Mouse (Mus musculus) CH12.LX (cell line): ENCODE measurements around the gene Gcnt2. TPM values are rescaled to one million over a fixed set of nuclear protein-coding genes. Genes with fewer than 3 reads are reported as not detected.

Source experiments
- DNase-seq: peaks from one replicate; pipeline ENCODE4 v3.0.0-alpha.2; 2013; ENCODE audit errors: extremely low read depth
- H3K27ac ChIP-seq: 2 replicates; pipeline ENCODE4 v1.5.1; 2012; ENCODE audit warnings: low read depth, mild to moderate bottlenecking, control low read depth, moderate library complexity; ENCODE audit not compliant: insufficient read depth
- H3K27me3 ChIP-seq: replicated peaks from 2 replicates; pipeline ENCODE3; 2012; ENCODE audit warnings: inconsistent platforms
- H3K36me3 ChIP-seq, 2 experiments: replicated peaks in 1 of 2; 2 replicates each; pipeline versions ENCODE3 to v1.6.1; 2012; ENCODE audit warnings: inconsistent platforms in 1 of 2, low read length in 1 of 2, mild to moderate bottlenecking in 1 of 2, mixed read lengths in 1 of 2, moderate library complexity in 1 of 2; ENCODE audit not compliant: control insufficient read depth in 1 of 2, insufficient read depth in 1 of 2
- H3K4me1 ChIP-seq, 2 experiments: 2 replicates each; pipeline ENCODE4 v1.6.1; 2012; ENCODE audit warnings: inconsistent platforms in 1 of 2, moderate library complexity in 1 of 2; ENCODE audit not compliant: insufficient read depth in 2 of 2, control insufficient read depth in 1 of 2
- H3K4me2 ChIP-seq: 2 replicates; pipeline ENCODE4 v1.6.1; 2012; ENCODE audit warnings: low read depth, mild to moderate bottlenecking, control low read depth; ENCODE audit not compliant: poor library complexity, insufficient read depth, severe bottlenecking
- H3K4me3 ChIP-seq, 3 experiments: fragments of 150-350 bp in 1 of 3; sonication (generic) in 1 of 3; replicated peaks in 1 of 3; 2 replicates each; pipeline versions ENCODE3 to v1.5.1; 2011 to 2012; ENCODE audit warnings: low read depth in 2 of 3, low read length in 2 of 3, mild to moderate bottlenecking in 2 of 3, moderate library complexity in 2 of 3, control low read depth in 1 of 3, improper control_type of control experiment in 1 of 3, inconsistent platforms in 1 of 3, mixed read lengths in 1 of 3; ENCODE audit not compliant: poor library complexity in 1 of 3
- H3K79me2 ChIP-seq: replicated peaks from 2 replicates; pipeline ENCODE4 v1.6.1; 2012; ENCODE audit warnings: mild to moderate bottlenecking, moderate library complexity; ENCODE audit not compliant: control insufficient read depth, poor library complexity, insufficient read depth, severe bottlenecking; ENCODE audit errors: extremely low read depth
- H3K9ac ChIP-seq: 2 replicates; pipeline ENCODE4 v1.6.1; 2012; ENCODE audit warnings: low read depth, mild to moderate bottlenecking, control low read depth, moderate library complexity; ENCODE audit not compliant: insufficient read depth
- H3K9me3 ChIP-seq: replicated peaks from 2 replicates; pipeline ENCODE3; 2012; ENCODE audit warnings: low read length, inconsistent platforms, mixed read lengths
- CTCF ChIP-seq, 2 experiments: IDR thresholded peaks in 1 of 2; conservative IDR thresholded peaks in 1 of 2; 2 replicates each; pipeline ENCODE4 v1.5.1; 2011 to 2012; ENCODE audit warnings: low read depth in 2 of 2, low read length in 2 of 2, improper control_type of control experiment in 1 of 2, inconsistent platforms in 1 of 2, mild to moderate bottlenecking in 1 of 2, moderate library complexity in 1 of 2
- ELF1 ChIP-seq: IDR thresholded peaks from 2 replicates; pipeline ENCODE4 v1.6.1; 2014; ENCODE audit warnings: low read depth, mild to moderate bottlenecking, inconsistent platforms, low read length, improper control_type of control experiment
- GABPA ChIP-seq: IDR thresholded peaks from 2 replicates; pipeline ENCODE4 v1.6.1; 2012; ENCODE audit warnings: low read depth, low read length, improper control_type of control experiment, inconsistent platforms; ENCODE audit not compliant: insufficient replicate concordance
- JUN ChIP-seq: IDR thresholded peaks from 2 replicates; pipeline ENCODE4 v1.6.1; 2011; ENCODE audit warnings: low read depth, mild to moderate bottlenecking, low read length, improper control_type of control experiment, moderate library complexity; ENCODE audit not compliant: insufficient read depth
- JUND ChIP-seq: conservative IDR thresholded peaks from 2 replicates; pipeline ENCODE4 v1.6.1; 2011; ENCODE audit warnings: low read depth, low read length, improper control_type of control experiment
- MAFK ChIP-seq: IDR thresholded peaks from 2 replicates; pipeline ENCODE4 v1.6.1; 2011; ENCODE audit warnings: low read length, improper control_type of control experiment; ENCODE audit not compliant: insufficient replicate concordance
- MEF2A ChIP-seq: IDR thresholded peaks from 2 replicates; pipeline ENCODE4 v1.6.1; 2014; ENCODE audit warnings: low read depth, mild to moderate bottlenecking, inconsistent platforms, low read length, improper control_type of control experiment, borderline replicate concordance
- NELFE ChIP-seq: IDR thresholded peaks from 2 replicates; pipeline ENCODE4 v1.6.1; 2011; ENCODE audit warnings: low read depth, low read length, improper control_type of control experiment
- SIN3A ChIP-seq: IDR thresholded peaks from 2 replicates; pipeline ENCODE4 v1.6.1; 2012; ENCODE audit warnings: low read length, improper control_type of control experiment, inconsistent platforms
- UBTF ChIP-seq: IDR thresholded peaks from 2 replicates; pipeline ENCODE4 v1.6.1; 2012; ENCODE audit warnings: low read depth, mild to moderate bottlenecking, inconsistent platforms, low read length, improper control_type of control experiment, moderate library complexity
- dilution Hi-C: fragments of 300-500 bp; cut with MboI; formaldehyde crosslinking; loops from 2 replicates; pipeline ENCODE4 v1.14.3; 2020; ENCODE audit warnings: low sequenced_read_pairs; ENCODE audit not compliant: extremely low pct_unique_long_range_greater_than_20kb, extremely low pct_ligation_motif_present
- in situ Hi-C: fragments of 300-500 bp; cut with MboI; formaldehyde crosslinking; loops from 3 replicates; pipeline ENCODE4 v1.14.3; 2019; ENCODE audit warnings: low sequenced_read_pairs, low pct_ligation_motif_present, low pct_unique_long_range_greater_than_20kb, mixed read lengths
- polyA plus RNA-seq: library from polyadenylated mRNA; unstranded; fragments of >175 nt; gene quantifications from 2 replicates; pipeline ENCODE4 v1.2.1, GENCODE M21; 2012; ENCODE audit warnings: low read depth; ENCODE audit not compliant: insufficient read length
- total RNA-seq, 2 experiments: library from RNA; depleted of rRNA; stranded (reverse); fragments of 300-350 nt in 1 of 2; fragments of >200 nt in 1 of 2; gene quantifications; 2 replicates each; pipeline ENCODE4 v1.2.3; 2012 to 2014

Gene Gcnt2
- total and polyA plus RNA-seq, 3 experiments: not detected

GRCm38 (mm10) chr13:41008271-41008670, 148.7 kb downstream of the Gcnt2 start:
- no peak overlapping the region for H3K4me3 ChIP-seq
- in situ Hi-C loops (loop anchor here (25.0 kb wide), 2 partner anchors 229 to 579 kb away; partner anchors contain the start of gene Smim13), dilution Hi-C loops (no loop called here)
- no peak overlapping the region for H3K27ac ChIP-seq
- no peaks in the 10 kb centered on the region for H3K27me3 ChIP-seq
- H3K4me1 ChIP-seq: peaks cover 0 to under 1% of the 10 kb centered on the region in 2 experiments; a peak in 1 of 4 replicates
- TF ChIP-seq NELFE (no peak), ELF1 (no peak)
- H3K9me3 ChIP-seq: no peaks in the 10 kb centered on the region
- H3K9ac ChIP-seq: no peak overlapping the region
- H3K4me2 ChIP-seq: no peak overlapping the region
- DNase-seq: no peak
- peaks cover 14% of the 10 kb centered on the region for H3K79me2 ChIP-seq
- peaks cover 70 to 95% of the 10 kb centered on the region in 2 experiments for H3K36me3 ChIP-seq

- H3K4me2 ChIP-seq: no peak overlapping the region
- no peaks in the 10 kb centered on the region for H3K9me3 ChIP-seq
- DNase-seq: no peak
- dilution Hi-C loops (no loop called here), in situ Hi-C loops (loop anchor here (25.0 kb wide), 2 partner anchors 228 to 578 kb away; partner anchors contain the start of gene Smim13)
- no peak overlapping the region for H3K4me3 ChIP-seq
- H3K79me2 ChIP-seq: peaks cover 8% of the 10 kb centered on the region
- H3K27me3 ChIP-seq: no peaks in the 10 kb centered on the region
- no peak overlapping the region for H3K9ac ChIP-seq
- no peaks in the 10 kb centered on the region; a peak in 1 of 4 replicates for H3K4me1 ChIP-seq
- peaks cover 74 to 94% of the 10 kb centered on the region in 2 experiments for H3K36me3 ChIP-seq
- TF ChIP-seq MAFK: no peak
- TF ChIP-seq JUND: no peak
- no peak for TF ChIP-seq GABPA
- TF ChIP-seq UBTF: no peak
- 0 out of 4 replicates have a peak, but pooled peaks of 1 of the 2 experiments have one; percentile 6 for TF ChIP-seq CTCF (conservative IDR thresholded peaks at IDR 0.05 in 1 of 2, IDR thresholded peaks at IDR 0.05 in 1 of 2; ENCODE audit: low read depth in 2 of 2, low read length in 2 of 2)
- no peak for TF ChIP-seq SIN3A
- TF ChIP-seq MEF2A: no peak
- TF ChIP-seq JUN: no peak
- H3K27ac ChIP-seq: no peak overlapping the region
Measured at GRCm38 (mm10) chr13:41008946-41009345, 149.4 kb downstream of the Gcnt2 start.

Other genes starting within 250 kb of the Gcnt2 start
- gene Tfap2a, start 121.4 kb upstream of the Gcnt2 start, total RNA-seq (2012; rRNA removed): not detected in 2 replicates
- gene Tfap2a, start 121.4 kb upstream of the Gcnt2 start, total RNA-seq (2014; rRNA removed): not detected in 2 replicates
- not detected in 2 replicates for gene Tfap2a, start 121.4 kb upstream of the Gcnt2 start, polyA plus RNA-seq
- gene Pak1ip1, start 141.3 kb downstream of the Gcnt2 start, total RNA-seq (2012; rRNA removed): 54.8 and 55.1 TPM in 2 replicates
- gene Pak1ip1, start 141.3 kb downstream of the Gcnt2 start, total RNA-seq (2014; rRNA removed): 81.9 and 88.6 TPM in 2 replicates
- gene Pak1ip1, start 141.3 kb downstream of the Gcnt2 start, polyA plus RNA-seq: 65.4 and 66.1 TPM in 2 replicates
- gene Tmem14c, start 156.5 kb downstream of the Gcnt2 start, total RNA-seq (2012; rRNA removed): 140 and 182 TPM in 2 replicates
- gene Tmem14c, start 156.5 kb downstream of the Gcnt2 start, total RNA-seq (2014; rRNA removed): 168 and 183 TPM in 2 replicates
- 178 and 183 TPM in 2 replicates for gene Tmem14c, start 156.5 kb downstream of the Gcnt2 start, polyA plus RNA-seq
- not detected in 2 replicates for gene Mak, start 220.0 kb downstream of the Gcnt2 start, total RNA-seq (2012; rRNA removed)
- not detected in 2 replicates for gene Mak, start 220.0 kb downstream of the Gcnt2 start, total RNA-seq (2014; rRNA removed)
- gene Mak, start 220.0 kb downstream of the Gcnt2 start, polyA plus RNA-seq: not detected in 2 replicates